Mouse (Mus musculus) heart, embryonic 16.5 days (tissue): ENCODE results near the gene Qprt. TPM values are rescaled to one million over a fixed set of nuclear protein-coding genes. Genes with fewer than 3 reads are reported as not detected.

ENCODE experiments used
- ATAC-seq: fragments of 200-750 bp; cut with Nextera tagmentation; replicated peaks from 2 replicates; pipeline ENCODE4 v1.8.0; 2017; ENCODE audit warnings: moderate number of reproducible peaks; ENCODE audit not compliant: insufficient read depth, low FRiP score; ENCODE audit errors: extremely low read depth
- H3K27ac ChIP-seq: fragments of 300-500 bp; sonication (generic); 2 replicates; pipeline ENCODE4 v1.5.1; 2014; ENCODE audit warnings: mild to moderate bottlenecking, low read length, control low read depth, moderate library complexity
- H3K27me3 ChIP-seq: fragments of 300-500 bp; sonication (generic); 2 replicates; pipeline ENCODE4 v1.6.1; 2014; ENCODE audit warnings: low read length, mixed read lengths; ENCODE audit not compliant: control insufficient read depth, insufficient read depth
- H3K36me3 ChIP-seq: fragments of 300-500 bp; sonication (generic); 2 replicates; pipeline ENCODE4 v1.6.1; 2014; ENCODE audit not compliant: control insufficient read depth, insufficient read depth
- H3K4me1 ChIP-seq: fragments of 300-500 bp; sonication (generic); 2 replicates; pipeline ENCODE4 v1.6.1; 2014; ENCODE audit warnings: low read length, mixed read lengths; ENCODE audit not compliant: control insufficient read depth, insufficient read depth
- H3K4me2 ChIP-seq: fragments of 300-500 bp; sonication (generic); 2 replicates; pipeline ENCODE4 v1.6.1; 2014; ENCODE audit warnings: low read depth, mild to moderate bottlenecking, control low read depth, low read length
- H3K4me3 ChIP-seq: fragments of 300-500 bp; sonication (generic); 2 replicates; pipeline ENCODE4 v1.5.1; 2014; ENCODE audit warnings: mild to moderate bottlenecking, control low read depth, low read length
- H3K9ac ChIP-seq: fragments of 300-500 bp; sonication (generic); 2 replicates; pipeline ENCODE4 v1.6.1; 2014; ENCODE audit warnings: low read length, control low read depth
- H3K9me3 ChIP-seq: fragments of 300-500 bp; sonication (generic); replicated peaks from 2 replicates; pipeline ENCODE4 v1.6.1; 2016; ENCODE audit warnings: low read length; ENCODE audit not compliant: control insufficient read depth
- WGBS: fragments of 180-500 bp; shearing (Covaris S2); extraction: QIAGEN DNeasy Blood & Tissue Kit; methylation state at CpG from one replicate; pipeline ENCODE4 v1.1.7; 2014; 5-methylcytosine and 5-hydroxymethylcytosine counted together
- polyA plus RNA-seq: library from polyadenylated mRNA; unstranded; fragments of >200 nt; fragmentation: Nextera tagmentation; extraction: Ambion mirVana; gene quantifications from 2 replicates; pipeline ENCODE4 v1.2.1, GENCODE M21; 2015

Gene Qprt
- polyA plus RNA-seq, 1 experiment from 2014 or later, result 2.1 TPM

DNA sequence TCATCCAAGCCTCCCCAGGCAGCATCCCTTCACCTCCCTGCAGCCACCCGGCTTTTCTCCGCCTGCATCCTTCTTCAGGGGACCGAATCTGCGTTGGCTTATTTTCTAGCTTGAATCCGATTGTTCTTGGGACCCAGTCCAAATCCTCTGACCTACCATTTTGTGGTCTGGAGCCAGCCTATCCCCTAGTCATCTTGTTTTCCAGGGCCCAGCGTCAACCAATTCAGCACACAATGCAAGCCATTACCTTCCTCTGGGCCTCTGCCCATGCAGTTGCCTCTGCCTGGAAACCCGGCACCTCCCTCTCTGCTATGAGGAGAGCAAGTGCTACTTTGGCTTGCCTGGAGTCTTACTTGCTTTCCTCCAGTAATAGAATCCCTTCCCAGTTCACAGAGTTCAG, 16.5 kb downstream of the Qprt start:
- Histone ChIP-seq H3K27ac (no peak overlapping the region), H3K4me2 (no peak overlapping the region), H3K9ac (no peak overlapping the region), H3K4me3 (no peak overlapping the region), H3K9me3 (no peaks in the 10 kb centered on the region), H3K36me3 (no peaks in the 10 kb centered on the region), H3K27me3 (no peaks in the 10 kb centered on the region; the same call in 1 of the 2 replicates), H3K4me1 (no peaks in the 10 kb centered on the region)
- 69% methylated on average over 7 of the region's 7 CpGs for WGBS
- ATAC-seq, result no peak

- no peaks in the 10 kb centered on the region for H3K4me1 ChIP-seq
- H3K9me3 ChIP-seq, result no peaks in the 10 kb centered on the region
- peak; percentile 83 for ATAC-seq
- H3K27ac ChIP-seq, result no peak overlapping the region
- H3K9ac ChIP-seq, result peak overlapping the region; percentile 64
- H3K27me3 ChIP-seq, result no peaks in the 10 kb centered on the region; the same call in 1 of the 2 replicates
- H3K4me3 ChIP-seq, result peak overlapping the region; percentile 41
- whole genome bisulfite sequencing, result 12% methylated on average over 17 of the region's 17 CpGs
- peak overlapping the region; percentile 69 for H3K4me2 ChIP-seq
- H3K36me3 ChIP-seq, result no peaks in the 10 kb centered on the region
These were observed 17.3 kb downstream of the Qprt start for GRCm38 (mm10) chr7:127104560-127105332.

GRCm38 (mm10) chr7:127103960-127104359, 18.1 kb downstream of the Qprt start:
- no peak overlapping the region for H3K27ac ChIP-seq
- H3K4me3 ChIP-seq, result no peak overlapping the region
- WGBS, result 58% methylated on average over 6 of the region's 6 CpGs
- no peak overlapping the region for H3K4me2 ChIP-seq
- no peak for ATAC-seq
- no peaks in the 10 kb centered on the region for H3K36me3 ChIP-seq
- no peaks in the 10 kb centered on the region for H3K4me1 ChIP-seq
- H3K27me3 ChIP-seq, result no peaks in the 10 kb centered on the region; the same call in 1 of the 2 replicates
- no peaks in the 10 kb centered on the region for H3K9me3 ChIP-seq
- H3K9ac ChIP-seq, result no peak overlapping the region; the same call in 1 of the 2 replicates

DNA sequence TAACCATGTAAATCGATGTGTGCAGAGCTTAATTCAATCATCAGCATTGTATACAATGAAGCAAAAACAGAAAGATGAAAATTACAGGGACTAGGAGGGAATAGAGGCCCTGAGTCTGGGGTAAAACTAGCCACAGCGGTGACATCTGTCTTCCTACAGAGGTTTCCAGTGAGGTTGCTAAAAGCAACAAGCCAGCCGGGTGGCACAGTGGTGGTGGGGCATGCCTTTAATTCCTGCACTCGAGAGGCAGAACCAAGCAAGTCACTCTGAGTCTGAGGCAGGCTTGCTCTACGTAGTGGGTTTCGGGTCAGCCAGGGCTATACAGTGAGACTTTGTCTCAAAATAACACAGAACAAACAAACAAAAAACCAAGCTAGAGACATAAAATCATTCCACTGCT, 19.9 kb downstream of the Qprt start:
- WGBS, result 63% methylated on average over 6 of the region's 6 CpGs
- Histone ChIP-seq H3K36me3 (no peaks in the 10 kb centered on the region), H3K9me3 (no peaks in the 10 kb centered on the region), H3K27me3 (no peaks in the 10 kb centered on the region), H3K27ac (no peak overlapping the region), H3K9ac (no peak overlapping the region), H3K4me2 (no peak overlapping the region), H3K4me3 (no peak overlapping the region), H3K4me1 (no peaks in the 10 kb centered on the region)
- no peak for ATAC-seq

DNA sequence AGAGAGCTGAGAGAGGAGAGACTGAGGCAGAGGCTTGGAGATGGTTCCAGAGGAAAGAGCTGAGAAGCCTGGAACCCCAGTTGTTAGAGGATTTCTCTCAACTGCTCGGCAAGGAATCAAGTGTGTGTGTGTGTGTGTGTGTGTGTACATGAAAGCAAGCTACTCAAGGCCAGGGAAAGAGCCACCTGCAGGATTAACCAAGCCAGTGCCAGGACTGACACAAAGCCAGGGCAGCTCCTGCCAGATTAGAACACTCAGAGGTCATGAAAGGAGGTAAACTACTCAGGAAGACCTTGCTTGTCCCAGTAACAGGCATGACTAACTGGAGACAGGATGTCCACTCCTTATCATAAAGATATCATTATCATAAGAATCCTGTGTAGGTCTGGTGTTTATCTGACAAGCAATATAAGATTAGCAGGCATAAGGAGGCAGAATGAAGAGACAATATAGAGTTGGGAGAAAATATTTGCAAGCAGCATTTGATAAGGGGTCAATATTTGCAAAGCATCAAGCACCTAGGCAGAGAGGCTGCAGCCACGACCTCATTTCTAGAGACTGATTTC, 20.5 kb downstream of the Qprt start:
- H3K9me3 ChIP-seq, result no peaks in the 10 kb centered on the region

DNA sequence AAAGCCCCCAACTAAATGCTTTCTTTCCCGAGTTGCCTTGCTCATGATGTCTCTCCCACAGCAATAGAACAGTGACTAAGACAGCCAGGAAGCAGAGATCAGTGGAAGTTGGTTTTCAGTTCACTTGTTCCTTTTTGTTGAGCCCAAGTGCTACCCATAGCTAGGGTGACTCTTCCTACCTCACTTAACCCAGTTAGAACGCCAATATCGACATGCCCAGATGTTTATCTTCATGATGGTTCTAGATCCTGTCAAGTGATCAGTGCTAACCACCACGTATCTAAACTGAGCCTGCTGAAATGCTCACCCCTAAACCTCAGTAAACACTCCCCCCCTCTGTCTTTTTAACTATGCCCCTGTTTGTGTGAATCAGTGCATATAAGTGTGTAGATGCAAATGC, 22.5 kb downstream of the Qprt start:
- Histone ChIP-seq H3K27ac (no peak overlapping the region), H3K4me1 (no peaks in the 10 kb centered on the region), H3K9me3 (no peaks in the 10 kb centered on the region), H3K4me3 (no peak overlapping the region), H3K4me2 (no peak overlapping the region), H3K36me3 (no peaks in the 10 kb centered on the region), H3K27me3 (no peaks in the 10 kb centered on the region), H3K9ac (no peak overlapping the region)
- ATAC-seq, result no peak
- WGBS, result 73% methylated on average over 4 of the region's 4 CpGs

More for the DNA sequence above, 20.5 kb downstream of the Qprt start:
- no peak overlapping the region for H3K9ac ChIP-seq
- ATAC-seq, result no peak
- H3K27ac ChIP-seq, result no peak overlapping the region
- no peak overlapping the region for H3K4me3 ChIP-seq
- no peaks in the 10 kb centered on the region for H3K27me3 ChIP-seq
- WGBS, result 13% methylated on average over 2 of the region's 2 CpGs
- H3K4me2 ChIP-seq, result no peak overlapping the region
- no peaks in the 10 kb centered on the region for H3K36me3 ChIP-seq
- no peaks in the 10 kb centered on the region for H3K4me1 ChIP-seq

DNA sequence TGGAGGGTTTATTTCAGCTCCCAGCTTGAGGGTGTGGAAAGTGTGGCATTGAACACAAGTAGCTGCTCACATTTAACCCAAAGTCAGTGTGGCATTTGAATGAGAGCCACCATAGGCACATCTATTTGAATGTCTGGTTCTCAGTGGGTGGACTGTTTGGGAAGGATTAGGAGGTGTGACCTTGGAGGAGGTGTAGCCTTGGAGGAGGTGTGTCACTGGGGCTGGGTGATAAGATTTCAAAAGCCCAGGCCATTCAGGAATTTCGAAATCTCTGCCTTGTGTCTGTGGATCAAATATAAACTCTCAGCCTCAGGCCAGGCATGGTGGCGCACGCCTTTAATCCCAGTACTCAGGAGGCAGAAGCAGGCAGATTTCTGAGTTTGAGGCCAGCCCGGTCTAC, 23.1 kb downstream of the Qprt start:
- no peak for ATAC-seq
- Histone ChIP-seq H3K27me3 (no peaks in the 10 kb centered on the region), H3K9me3 (no peaks in the 10 kb centered on the region), H3K4me3 (no peak overlapping the region), H3K36me3 (no peaks in the 10 kb centered on the region), H3K9ac (no peak overlapping the region), H3K4me2 (no peak overlapping the region), H3K4me1 (no peaks in the 10 kb centered on the region), H3K27ac (no peak overlapping the region)
- 79% methylated on average over 4 of the region's 4 CpGs for WGBS

DNA sequence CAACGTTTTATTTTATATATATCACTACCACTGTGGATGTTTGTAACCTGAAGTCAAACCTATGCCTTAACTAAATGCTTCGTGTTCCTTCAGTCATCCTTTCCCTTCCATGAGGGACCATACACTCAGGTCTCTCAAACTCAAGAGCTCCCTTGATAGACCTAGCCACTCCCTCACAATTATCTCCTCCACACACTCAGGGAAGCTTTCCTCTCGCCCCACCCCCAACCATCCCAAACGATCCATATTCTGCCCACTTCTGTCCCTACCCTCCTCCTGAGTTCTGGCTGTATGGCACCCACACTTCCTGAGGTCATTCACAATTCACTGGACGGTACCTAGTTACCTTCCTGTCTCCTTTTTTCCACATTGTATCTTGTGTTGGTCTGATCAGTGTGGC, 23.5 kb downstream of the Qprt start:
- no peaks in the 10 kb centered on the region for H3K9me3 ChIP-seq
- no peak overlapping the region for H3K27ac ChIP-seq
- no peak overlapping the region for H3K9ac ChIP-seq
- H3K27me3 ChIP-seq, result no peaks in the 10 kb centered on the region
- H3K4me1 ChIP-seq, result no peaks in the 10 kb centered on the region
- 73% methylated on average over 5 of the region's 5 CpGs for WGBS
- no peak overlapping the region for H3K4me2 ChIP-seq
- no peak for ATAC-seq
- no peak overlapping the region for H3K4me3 ChIP-seq
- no peaks in the 10 kb centered on the region for H3K36me3 ChIP-seq

DNA sequence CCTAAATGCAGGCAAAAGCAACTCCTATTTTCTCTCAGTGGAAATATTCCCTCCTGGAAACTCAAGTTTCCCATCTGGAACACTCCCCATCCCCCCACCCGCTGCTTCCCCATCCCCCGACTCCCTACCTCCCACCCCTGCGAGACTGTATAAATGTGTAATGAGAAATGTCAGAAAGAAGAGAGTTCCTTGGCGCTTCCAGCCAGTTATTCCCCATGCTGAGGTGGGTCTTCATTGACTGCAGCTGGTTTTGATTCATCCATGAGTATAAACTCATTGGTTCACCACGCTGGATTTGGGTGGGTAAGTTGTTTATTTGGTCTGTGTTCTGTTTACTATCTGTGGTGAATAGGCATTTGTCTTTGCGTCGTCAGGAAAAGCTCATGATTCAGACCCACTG, 25.6 kb downstream of the Qprt start:
- H3K4me2 ChIP-seq, result no peak overlapping the region
- no peaks in the 10 kb centered on the region; the same call in 1 of the 2 replicates for H3K4me1 ChIP-seq
- no peaks in the 10 kb centered on the region for H3K36me3 ChIP-seq
- H3K9ac ChIP-seq, result no peak overlapping the region
- no peak overlapping the region for H3K27ac ChIP-seq
- no peak for ATAC-seq
- WGBS, result 59% methylated on average over 7 of the region's 7 CpGs
- no peaks in the 10 kb centered on the region for H3K9me3 ChIP-seq
- H3K27me3 ChIP-seq, result no peaks in the 10 kb centered on the region
- H3K4me3 ChIP-seq, result no peak overlapping the region
